Mouse (Mus musculus): ENCODE data around the gene Plac8.

DNA sequence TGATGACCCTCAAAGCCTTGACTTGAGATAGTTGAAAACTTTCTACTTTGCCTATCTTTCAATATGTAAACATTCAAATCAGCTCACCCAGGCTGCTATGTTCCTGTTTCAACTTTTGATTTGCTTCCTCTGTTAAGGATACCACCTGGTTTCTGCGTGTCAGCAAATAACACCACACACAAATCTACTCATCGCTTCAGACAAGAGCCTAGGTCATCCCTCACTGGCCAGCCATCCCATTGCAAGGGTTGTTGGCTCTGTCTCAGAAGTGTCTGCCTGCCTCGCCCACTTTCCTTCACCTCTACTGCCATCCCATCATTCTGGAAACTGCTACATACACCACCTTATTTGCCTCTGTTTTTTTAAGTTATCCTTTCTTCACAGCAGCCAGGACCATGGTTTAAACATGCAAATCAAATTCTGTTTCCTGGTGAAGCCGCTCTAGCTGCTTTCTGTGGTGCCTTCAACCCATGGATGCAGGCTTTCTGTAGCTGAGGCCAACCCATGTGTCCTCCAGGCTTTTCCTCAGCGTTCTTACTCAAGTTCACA, 6.9 kb upstream of the Plac8 start:
- TF ChIP-seq CTCF (IDR thresholded peaks at IDR 0.05; ENCODE audit: low read depth) (no peak), EP300 (IDR thresholded peaks at IDR 0.05; ENCODE audit: low read depth) (no peak)

Measured in liver, postnatal 0 days (tissue).